Mouse (Mus musculus) liver, embryonic 15.5 days (tissue): ENCODE data around the gene Slc22a23. TPM values are rescaled to one million over a fixed set of nuclear protein-coding genes. Genes with fewer than 3 reads are reported as not detected.
A peak's percentile ranks its signal among the peaks of the same experiment; 100 is the strongest.

Experiments
- ATAC-seq: fragments of 200-750 bp; cut with Nextera tagmentation; 2 replicates; pipeline ENCODE4 v1.8.0; 2017; ENCODE audit warnings: moderate number of reproducible peaks, mild to moderate bottlenecking, moderate library complexity; ENCODE audit not compliant: insufficient read depth
- H3K27ac ChIP-seq: fragments of 300-500 bp; sonication (generic); replicated peaks from 2 replicates; pipeline ENCODE4 v1.5.1; 2015; ENCODE audit warnings: mild to moderate bottlenecking, inconsistent platforms
- H3K27me3 ChIP-seq: fragments of 300-500 bp; sonication (generic); 2 replicates; pipeline ENCODE4 v1.6.1; 2015; ENCODE audit warnings: mild to moderate bottlenecking, inconsistent platforms
- H3K36me3 ChIP-seq: fragments of 300-500 bp; sonication (generic); replicated peaks from 2 replicates; pipeline ENCODE4 v1.6.1; 2015; ENCODE audit warnings: moderate library complexity, mild to moderate bottlenecking, inconsistent platforms
- H3K4me1 ChIP-seq: fragments of 300-500 bp; sonication (generic); replicated peaks from 2 replicates; pipeline ENCODE4 v1.6.1; 2015; ENCODE audit warnings: inconsistent platforms
- H3K4me2 ChIP-seq: fragments of 300-500 bp; sonication (generic); 2 replicates; pipeline ENCODE4 v1.6.1; 2015; ENCODE audit warnings: moderate library complexity, mild to moderate bottlenecking, inconsistent platforms
- H3K4me3 ChIP-seq: fragments of 300-500 bp; sonication (generic); replicated peaks from 2 replicates; pipeline ENCODE4 v1.5.1; 2015; ENCODE audit warnings: mild to moderate bottlenecking, inconsistent platforms
- H3K9ac ChIP-seq: fragments of 300-500 bp; sonication (generic); 2 replicates; pipeline ENCODE4 v1.6.1; 2015; ENCODE audit warnings: moderate library complexity, mild to moderate bottlenecking, inconsistent platforms
- H3K9me3 ChIP-seq: fragments of 300-500 bp; sonication (generic); replicated peaks from 2 replicates; pipeline ENCODE4 v1.6.1; 2016; ENCODE audit warnings: inconsistent platforms
- WGBS: fragments of 180-500 bp; shearing (Covaris S2); methylation state at CpG from one replicate; pipeline ENCODE4 v1.1.7; 2015; ENCODE audit warnings: mixed read lengths; ENCODE audit not compliant: insufficient replicate concordance; 5-methylcytosine and 5-hydroxymethylcytosine counted together
- polyA plus RNA-seq: library from polyadenylated mRNA; unstranded; fragments of >200 nt; fragmentation: Nextera tagmentation; extraction: Ambion mirVana; gene quantifications from 2 replicates; pipeline ENCODE4 v1.2.1, GENCODE M21; 2015

The Slc22a23 gene
- polyA plus RNA-seq, 1 experiment from 2014 or later, result 7.4 TPM

DNA sequence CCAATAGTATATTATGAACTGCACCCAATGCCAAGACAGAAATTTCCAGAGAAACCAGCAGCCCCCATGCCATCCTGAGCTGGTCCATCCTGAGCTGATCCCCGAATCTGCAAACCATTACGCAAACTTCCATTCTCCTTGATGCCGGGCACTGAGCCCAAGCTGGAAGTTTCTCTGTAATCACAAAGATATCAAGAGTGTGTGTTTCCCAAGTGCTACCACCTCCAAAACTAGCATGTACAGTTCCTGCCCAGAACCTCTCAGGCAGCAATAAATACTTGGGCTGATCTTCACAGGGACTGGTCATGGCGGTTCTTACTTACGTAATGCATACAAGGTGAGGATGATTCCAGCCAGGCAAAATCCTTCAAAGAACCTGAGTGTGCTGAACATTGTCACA lies 46.3 kb downstream of the Slc22a23 start:
- Histone ChIP-seq H3K36me3 (peaks cover 89% of the 10 kb centered on the region), H3K27ac (peak overlapping the region; percentile 64), H3K4me2 (no peak overlapping the region), H3K9me3 (no peaks in the 10 kb centered on the region), H3K9ac (no peak overlapping the region), H3K4me1 (peaks cover 44% of the 10 kb centered on the region), H3K4me3 (no peak overlapping the region), H3K27me3 (no peaks in the 10 kb centered on the region)
- 86% methylated on average over 5 of the region's 5 CpGs for WGBS
- no peak for ATAC-seq

DNA sequence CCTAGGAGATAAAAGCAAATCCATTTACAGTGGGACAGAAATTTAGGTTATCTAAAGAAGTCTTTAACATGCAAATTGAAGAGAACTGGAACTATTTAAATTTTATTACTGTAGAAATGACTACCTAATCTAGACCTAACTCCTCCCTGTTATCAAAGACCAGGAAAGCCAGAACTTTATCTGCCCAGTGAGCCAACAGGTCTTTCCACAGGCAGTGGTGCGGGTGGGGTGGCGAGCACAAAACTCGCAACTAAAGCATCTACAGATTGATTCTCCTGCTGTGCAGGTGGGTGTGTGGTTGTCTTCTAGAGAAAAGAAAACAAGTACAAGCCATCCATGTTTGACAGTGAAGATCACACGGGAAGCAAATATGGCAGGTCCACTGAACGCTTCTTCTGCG lies 46.9 kb downstream of the Slc22a23 start:
- no peak for ATAC-seq
- WGBS, result 61% methylated on average over 6 of the region's 6 CpGs
- H3K4me1 ChIP-seq, result peaks cover 45% of the 10 kb centered on the region

DNA sequence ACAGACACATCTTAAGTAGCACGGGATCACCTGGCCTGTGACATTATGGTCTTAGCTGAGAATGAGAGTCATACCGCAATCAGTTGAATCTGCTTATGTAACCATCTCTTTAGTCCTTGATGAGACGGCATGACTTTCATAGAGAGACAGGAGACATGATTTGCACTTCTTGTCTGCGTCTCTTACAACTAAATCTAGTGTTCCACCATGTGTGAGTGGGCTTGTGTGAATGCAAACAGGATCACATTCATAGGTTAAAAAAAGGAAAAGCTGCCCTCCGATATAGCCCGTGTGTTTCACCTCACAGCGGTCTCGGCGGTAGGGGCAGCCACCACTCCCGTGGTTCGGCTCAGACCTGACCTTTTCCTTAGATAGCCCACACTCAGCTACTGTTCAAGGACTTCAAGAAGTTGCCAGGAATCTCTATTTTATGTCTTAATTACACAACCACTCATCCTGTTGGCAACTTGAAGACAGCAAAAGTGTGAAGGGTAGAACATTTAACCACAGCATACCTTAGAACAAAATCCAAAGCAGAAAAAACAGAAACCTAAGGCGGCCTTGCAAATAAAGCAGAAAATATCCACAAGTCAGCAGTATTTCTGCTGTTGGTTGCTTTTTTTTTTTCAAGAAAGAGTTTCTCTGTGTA lies 49.1 kb downstream of the Slc22a23 start:
- ATAC-seq, result no peak
- Histone ChIP-seq H3K4me3 (no peak overlapping the region), H3K4me1 (peaks cover 36% of the 10 kb centered on the region), H3K9ac (no peak overlapping the region), H3K27ac (no peak overlapping the region), H3K27me3 (no peaks in the 10 kb centered on the region), H3K4me2 (no peak overlapping the region), H3K36me3 (peaks cover 84% of the 10 kb centered on the region), H3K9me3 (no peaks in the 10 kb centered on the region)
- WGBS, result 85% methylated on average over 12 of the region's 12 CpGs

More for the DNA sequence above, 46.9 kb downstream of the Slc22a23 start:
- no peak overlapping the region for H3K4me3 ChIP-seq
- H3K27me3 ChIP-seq, result no peaks in the 10 kb centered on the region
- H3K36me3 ChIP-seq, result peaks cover 89% of the 10 kb centered on the region
- no peak overlapping the region for H3K27ac ChIP-seq
- no peaks in the 10 kb centered on the region for H3K9me3 ChIP-seq
- no peak overlapping the region for H3K4me2 ChIP-seq
- no peak overlapping the region for H3K9ac ChIP-seq

DNA sequence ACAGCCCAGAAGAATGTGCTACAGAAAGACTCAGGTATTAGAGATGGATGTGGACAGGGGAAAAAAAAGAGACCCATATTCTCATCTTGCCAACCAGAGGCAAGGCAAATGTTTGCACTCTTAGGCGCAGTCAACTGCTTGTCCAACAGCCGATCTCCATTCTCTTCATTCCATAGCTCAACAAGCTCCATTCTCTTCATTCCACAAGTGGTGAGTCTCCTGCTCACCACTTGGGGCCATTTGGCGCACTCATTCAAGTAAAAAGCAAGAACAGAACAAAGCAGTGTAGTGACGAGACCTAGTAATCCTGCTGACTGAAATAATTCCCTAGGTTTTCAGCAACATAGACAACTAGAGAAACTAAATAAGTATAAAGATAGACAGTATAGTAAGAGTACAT lies 50.8 kb downstream of the Slc22a23 start:
- Histone ChIP-seq H3K4me2 (no peak overlapping the region), H3K36me3 (peaks cover 84% of the 10 kb centered on the region), H3K27ac (0 out of 2 replicates have a peak overlapping the region, but pooled peaks have one; percentile 1), H3K27me3 (no peaks in the 10 kb centered on the region), H3K4me1 (peaks cover 34% of the 10 kb centered on the region), H3K9ac (no peak overlapping the region), H3K4me3 (no peak overlapping the region), H3K9me3 (no peaks in the 10 kb centered on the region)
- 82% methylated on average over 4 of the region's 4 CpGs for WGBS
- ATAC-seq, result no peak

DNA sequence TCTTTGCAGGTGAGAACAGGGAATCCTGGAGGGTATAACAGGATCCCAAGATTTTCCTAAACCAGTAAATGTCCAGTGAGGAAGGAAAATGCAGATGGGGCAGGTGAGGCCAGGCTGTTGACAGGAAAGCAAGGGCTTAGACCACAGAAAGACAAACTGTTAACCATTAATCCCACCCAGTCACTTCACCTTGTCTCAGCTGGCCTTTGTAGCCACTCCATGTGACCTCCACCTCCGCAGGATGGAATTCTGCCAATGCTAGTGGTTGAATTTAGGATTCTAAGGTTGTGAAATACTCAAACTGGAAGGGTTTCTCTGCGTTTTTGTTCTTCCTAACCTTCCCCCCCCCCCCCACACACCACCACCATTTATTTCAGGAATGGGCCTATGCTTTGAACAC lies 52.9 kb downstream of the Slc22a23 start:
- no peak overlapping the region for H3K4me3 ChIP-seq
- H3K36me3 ChIP-seq, result peaks cover 71% of the 10 kb centered on the region
- no peaks in the 10 kb centered on the region for H3K27me3 ChIP-seq
- no peak overlapping the region for H3K4me2 ChIP-seq
- WGBS, result 75% methylated on average over 2 of the region's 2 CpGs
- peak; percentile 61 for ATAC-seq
- no peak overlapping the region for H3K9ac ChIP-seq
- H3K27ac ChIP-seq, result peak overlapping the region; percentile 66
- H3K4me1 ChIP-seq, result peaks cover 39% of the 10 kb centered on the region
- H3K9me3 ChIP-seq, result no peaks in the 10 kb centered on the region

DNA sequence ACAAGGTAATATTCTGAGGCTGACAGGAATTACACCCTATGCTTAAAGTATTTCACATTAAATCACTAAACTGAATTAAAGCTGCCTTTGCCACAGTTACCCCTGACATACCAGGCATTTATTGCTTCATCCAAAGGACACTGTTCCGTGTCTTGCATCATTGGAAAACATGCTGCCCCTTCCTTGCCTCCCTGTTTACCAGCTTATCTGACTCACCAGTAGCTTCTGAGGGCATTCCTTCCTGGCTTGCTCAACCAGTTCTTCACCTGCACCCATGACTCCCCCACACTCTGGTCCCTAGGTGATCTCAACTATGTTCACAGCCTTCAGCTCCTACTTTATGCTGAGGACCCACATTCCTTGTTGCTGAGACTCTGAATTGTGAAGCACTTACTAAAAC lies 54.6 kb downstream of the Slc22a23 start:
- Histone ChIP-seq H3K9ac (no peak overlapping the region), H3K27me3 (no peaks in the 10 kb centered on the region), H3K4me1 (peaks cover 43% of the 10 kb centered on the region), H3K27ac (peak overlapping the region; percentile 34; the same call in 1 of the 2 replicates), H3K4me3 (no peak overlapping the region), H3K4me2 (no peak overlapping the region), H3K9me3 (no peaks in the 10 kb centered on the region), H3K36me3 (peaks cover 71% of the 10 kb centered on the region)
- 78% methylated on average over 1 of the region's 1 CpGs for WGBS
- no peak for ATAC-seq

DNA sequence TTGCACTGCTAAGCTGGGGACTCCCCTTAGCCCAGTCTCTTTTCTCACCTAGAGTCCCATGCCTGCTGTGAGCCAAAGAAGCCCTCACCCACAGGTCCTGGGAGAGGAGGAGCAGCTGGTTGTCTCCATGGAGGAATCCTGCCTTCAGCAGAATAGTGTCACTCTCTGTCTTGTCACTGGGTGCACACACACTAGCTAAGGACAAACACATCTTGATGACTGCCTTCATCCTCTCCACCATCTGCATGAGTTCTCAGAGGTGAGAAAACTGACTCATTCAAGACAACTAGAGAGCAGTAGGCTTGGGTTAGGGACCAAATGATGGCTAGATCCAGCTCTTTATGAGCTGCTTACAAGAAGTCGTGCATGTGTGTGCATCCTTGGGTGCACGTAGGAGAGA lies 55.4 kb downstream of the Slc22a23 start:
- no peak overlapping the region for H3K9ac ChIP-seq
- H3K4me1 ChIP-seq, result peaks cover 45% of the 10 kb centered on the region
- H3K36me3 ChIP-seq, result peaks cover 78% of the 10 kb centered on the region

DNA sequence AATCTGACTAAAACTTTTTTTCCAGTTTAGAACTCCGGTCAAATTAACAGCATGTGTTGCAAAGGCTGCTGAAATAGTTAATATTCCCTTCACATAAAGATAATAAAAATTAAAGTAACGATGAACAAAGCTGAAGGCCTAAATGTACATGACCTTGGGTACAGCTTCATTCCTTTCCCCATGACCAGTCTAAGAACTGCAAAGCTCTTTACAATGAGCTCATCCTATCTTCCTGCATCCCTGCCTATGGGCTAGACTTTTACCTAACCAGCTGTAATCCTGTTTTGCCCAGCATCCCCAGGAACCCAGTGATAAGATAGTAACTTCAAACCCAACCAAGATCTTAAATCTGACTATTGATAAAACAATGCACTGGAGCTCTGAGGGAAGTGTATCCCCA lies 56.9 kb downstream of the Slc22a23 start:
- Histone ChIP-seq H3K36me3 (peaks cover 74% of the 10 kb centered on the region), H3K27me3 (no peaks in the 10 kb centered on the region), H3K4me2 (no peak overlapping the region), H3K4me1 (peaks cover 49% of the 10 kb centered on the region), H3K27ac (0 out of 2 replicates have a peak overlapping the region, but pooled peaks have one; percentile 2), H3K4me3 (no peak overlapping the region), H3K9me3 (no peaks in the 10 kb centered on the region), H3K9ac (no peak overlapping the region)
- 77% methylated on average over 2 of the region's 2 CpGs for WGBS
- ATAC-seq, result no peak

More for the DNA sequence above, 55.4 kb downstream of the Slc22a23 start:
- WGBS, result 76% methylated on average over 2 of the region's 2 CpGs
- H3K27ac ChIP-seq, result 0 out of 2 replicates have a peak overlapping the region, but pooled peaks have one; percentile 15
- no peak overlapping the region for H3K4me3 ChIP-seq
- no peaks in the 10 kb centered on the region for H3K9me3 ChIP-seq
- no peaks in the 10 kb centered on the region for H3K27me3 ChIP-seq
- no peak overlapping the region for H3K4me2 ChIP-seq
- ATAC-seq, result no peak

DNA sequence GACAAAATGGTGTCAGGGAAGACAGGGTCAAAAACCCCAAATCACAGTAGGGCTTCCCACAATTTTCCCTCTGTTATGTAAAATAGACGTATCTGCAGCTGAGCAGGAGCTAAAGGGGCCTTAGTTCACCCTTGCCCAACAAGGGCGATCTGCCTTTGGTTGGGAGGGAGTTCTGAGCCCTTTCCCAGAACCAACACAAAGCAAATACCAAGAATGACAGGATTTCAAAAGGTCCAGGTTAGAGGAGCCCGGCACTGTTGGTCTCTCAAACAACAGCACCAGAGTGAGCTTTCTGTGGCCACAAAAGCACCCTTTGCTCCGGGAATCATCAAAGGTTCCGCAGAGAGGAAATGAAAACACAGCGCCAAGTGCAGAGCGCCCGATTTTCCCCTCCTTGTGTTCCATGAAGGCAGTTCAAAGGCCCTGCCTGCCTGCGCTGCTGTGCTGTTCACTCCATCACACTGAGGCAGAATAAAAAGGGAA lies 57.3 kb downstream of the Slc22a23 start:
- 69% methylated on average over 9 of the region's 9 CpGs for WGBS
- H3K4me3 ChIP-seq, result no peak overlapping the region
- no peak overlapping the region for H3K4me2 ChIP-seq
- peaks cover 69% of the 10 kb centered on the region for H3K36me3 ChIP-seq
- peak; percentile 42; the same call in 1 of the 2 replicates for ATAC-seq
- H3K9ac ChIP-seq, result no peak overlapping the region
- peak overlapping the region; percentile 35 for H3K27ac ChIP-seq
- no peaks in the 10 kb centered on the region for H3K27me3 ChIP-seq
- no peaks in the 10 kb centered on the region for H3K9me3 ChIP-seq
- H3K4me1 ChIP-seq, result peaks cover 44% of the 10 kb centered on the region

DNA sequence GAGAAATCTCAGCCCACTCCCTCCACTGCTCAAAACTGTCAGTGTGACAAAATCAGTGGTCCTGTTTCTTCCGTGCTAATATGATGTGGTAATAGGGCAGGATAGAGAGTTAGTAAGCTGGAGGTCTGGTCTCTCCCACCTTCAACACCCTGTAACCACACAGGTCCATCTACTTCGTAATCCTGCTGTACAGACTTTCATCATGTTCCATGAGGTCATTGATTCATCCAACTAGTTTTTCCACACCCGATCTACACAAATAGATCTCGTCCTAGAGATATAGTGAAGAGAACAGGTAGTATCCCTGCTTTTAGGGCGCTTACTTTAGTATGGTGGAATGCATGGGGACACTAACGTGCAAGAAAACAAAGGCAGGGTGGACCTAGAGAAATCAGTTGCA lies 63.6 kb downstream of the Slc22a23 start:
- Histone ChIP-seq H3K36me3 (peaks cover 79% of the 10 kb centered on the region), H3K27ac (no peak overlapping the region), H3K9ac (no peak overlapping the region), H3K4me3 (no peak overlapping the region), H3K4me2 (no peak overlapping the region), H3K9me3 (no peaks in the 10 kb centered on the region), H3K27me3 (no peaks in the 10 kb centered on the region), H3K4me1 (peaks cover 54% of the 10 kb centered on the region)
- 76% methylated on average over 6 of the region's 6 CpGs for WGBS
- no peak for ATAC-seq

DNA sequence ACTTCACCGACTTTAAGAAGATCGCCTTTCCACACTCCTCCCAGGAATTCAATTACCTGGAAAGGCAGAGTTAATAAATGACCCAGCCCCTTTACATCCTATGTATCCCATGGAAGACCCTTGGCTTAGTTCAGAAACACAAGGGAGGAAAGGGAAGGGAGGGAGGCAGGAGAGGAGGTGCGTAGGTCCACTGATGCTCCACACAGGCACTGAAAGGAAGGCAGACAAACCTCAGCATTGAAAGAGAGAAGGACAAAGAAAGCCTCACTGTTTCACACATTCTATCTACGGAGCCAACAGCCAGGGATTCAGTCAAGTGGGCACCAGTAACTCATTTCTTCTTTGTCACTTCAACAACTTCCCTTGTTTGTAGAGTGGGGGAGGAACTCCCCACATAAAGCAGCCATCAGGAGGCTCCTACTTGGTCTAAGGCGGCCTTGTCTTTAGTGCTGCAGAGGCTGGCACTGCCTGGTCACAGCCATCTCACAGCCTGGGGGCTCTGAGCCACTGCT lies 66.2 kb downstream of the Slc22a23 start:
- 76% methylated on average over 5 of the region's 5 CpGs for WGBS
- H3K4me1 ChIP-seq, result peaks cover 69% of the 10 kb centered on the region
- no peak overlapping the region for H3K27ac ChIP-seq
- H3K4me3 ChIP-seq, result no peak overlapping the region
- no peak for ATAC-seq
- H3K9ac ChIP-seq, result no peak overlapping the region
- peaks cover 73% of the 10 kb centered on the region for H3K36me3 ChIP-seq
- no peaks in the 10 kb centered on the region for H3K9me3 ChIP-seq
- no peaks in the 10 kb centered on the region for H3K27me3 ChIP-seq
- H3K4me2 ChIP-seq, result no peak overlapping the region
